Mouse (Mus musculus): ENCODE measurements around the gene Tbc1d1. TPM values are rescaled to one million over a fixed set of nuclear protein-coding genes. Genes with fewer than 3 reads are reported as not detected.
A peak's percentile ranks its signal among the peaks of the same experiment; 100 is the strongest.

Tbc1d1 gene
- polyA plus RNA-seq, 1 experiment from 2014 or later = 58.7 TPM

DNA sequence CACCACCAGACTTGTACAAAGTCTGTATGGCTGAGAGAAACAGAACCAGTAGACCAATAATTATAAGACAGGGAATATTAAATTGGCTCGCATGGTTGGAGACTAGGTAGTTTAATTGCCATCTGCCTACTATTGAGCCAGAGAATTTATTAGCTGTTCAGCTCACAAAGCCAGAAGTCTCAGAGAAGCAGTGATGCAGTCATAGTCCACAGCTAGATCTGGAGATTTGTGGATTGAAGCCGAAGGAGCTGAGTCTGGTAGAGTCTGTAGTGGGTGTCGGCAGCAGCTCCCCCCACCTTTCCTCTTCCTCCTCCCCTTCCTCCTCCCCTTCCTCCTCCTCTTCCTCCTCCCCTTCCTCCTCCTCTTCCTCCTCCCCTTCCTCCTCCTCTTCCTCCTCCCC is 184.3 kb downstream of the Tbc1d1 start:
- Histone ChIP-seq H3K4me2 (no peak overlapping the region), H3K27ac (ENCODE audit: low read depth) (no peak overlapping the region), H3K4me1 (ENCODE audit: insufficient read depth) (no peaks in the 10 kb centered on the region), H3K27me3 (ENCODE audit: insufficient read depth, low read length) (no peaks in the 10 kb centered on the region), H3K4me3 (ENCODE audit: low read depth, low read length) (no peak overlapping the region), H3K9me3 (ENCODE audit: low read depth, low read length) (no peaks in the 10 kb centered on the region), H3K9ac (no peak overlapping the region), H3K36me3 (ENCODE audit: insufficient read depth) (peaks cover 53% of the 10 kb centered on the region; the same call in 1 of the 2 replicates)
- no peak for ATAC-seq (ENCODE audit: insufficient read depth)
- 89% methylated on average over 3 of the region's 3 CpGs for WGBS
- TF ChIP-seq CTCF (IDR thresholded peaks at IDR 0.05; ENCODE audit: low read depth) = no peak
- no peak for DNase-seq

DNA sequence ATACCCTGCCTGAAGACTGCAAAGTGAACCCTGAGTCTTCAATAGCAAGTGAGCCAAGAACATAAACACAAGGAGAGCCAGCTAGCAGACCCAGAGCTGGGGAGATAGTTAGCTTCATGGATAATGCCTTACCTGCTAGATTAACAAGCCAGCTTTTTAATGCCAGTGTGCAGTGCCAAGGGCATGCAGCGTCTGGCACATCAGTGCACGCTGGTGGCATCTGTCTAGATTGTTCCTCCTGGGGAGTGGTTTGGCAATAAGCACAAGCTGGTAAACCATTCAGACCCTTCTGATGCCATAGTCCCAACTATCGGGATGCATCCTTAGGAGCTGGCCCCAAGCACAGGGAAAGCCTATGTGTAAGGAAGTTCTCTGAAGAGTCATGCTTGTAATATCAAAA is 185.6 kb downstream of the Tbc1d1 start:
- Histone ChIP-seq H3K27me3 (ENCODE audit: insufficient read depth, low read length) (no peaks in the 10 kb centered on the region), H3K27ac (ENCODE audit: low read depth) (no peak overlapping the region), H3K9ac (no peak overlapping the region), H3K9me3 (ENCODE audit: low read depth, low read length) (no peaks in the 10 kb centered on the region), H3K36me3 (ENCODE audit: insufficient read depth) (peaks cover 51% of the 10 kb centered on the region; the same call in 1 of the 2 replicates), H3K4me2 (no peak overlapping the region), H3K4me1 (ENCODE audit: insufficient read depth) (no peaks in the 10 kb centered on the region), H3K4me3 (ENCODE audit: low read depth, low read length) (no peak overlapping the region)
- ATAC-seq (ENCODE audit: insufficient read depth) = no peak
- no peak for DNase-seq
- no peak for TF ChIP-seq CTCF (IDR thresholded peaks at IDR 0.05; ENCODE audit: low read depth)
- 89% methylated on average over 3 of the region's 3 CpGs for WGBS

DNA sequence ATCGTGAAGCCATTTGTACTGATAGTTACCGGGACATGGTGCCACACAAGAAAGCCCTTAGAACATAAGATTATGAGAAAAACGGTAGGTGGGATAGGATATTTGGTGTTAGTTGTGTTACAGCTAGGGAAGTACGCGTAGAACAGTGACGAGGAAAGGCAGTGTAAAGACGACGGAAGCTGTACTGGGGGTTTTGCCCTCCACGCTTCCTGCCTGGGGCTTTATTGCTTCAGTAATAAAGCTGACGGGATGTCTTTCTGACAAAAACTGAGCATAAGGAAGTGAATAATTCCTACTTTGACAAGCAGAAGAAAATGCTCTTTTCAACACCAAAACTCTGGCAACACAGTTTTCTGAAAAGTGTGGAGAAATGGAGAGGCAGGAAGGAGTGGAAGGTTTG is 186.0 kb downstream of the Tbc1d1 start:
- Histone ChIP-seq H3K4me3 (ENCODE audit: low read depth, low read length) (no peak overlapping the region), H3K4me2 (no peak overlapping the region), H3K27ac (ENCODE audit: low read depth) (peak overlapping the region; percentile 30; the same call in 1 of the 2 replicates), H3K4me1 (ENCODE audit: insufficient read depth) (no peaks in the 10 kb centered on the region), H3K36me3 (ENCODE audit: insufficient read depth) (peaks cover 52% of the 10 kb centered on the region; the same call in 1 of the 2 replicates), H3K9ac (no peak overlapping the region), H3K9me3 (ENCODE audit: low read depth, low read length) (no peaks in the 10 kb centered on the region), H3K27me3 (ENCODE audit: insufficient read depth, low read length) (no peaks in the 10 kb centered on the region)
- TF ChIP-seq CTCF (IDR thresholded peaks at IDR 0.05; ENCODE audit: low read depth) = no peak
- 79% methylated on average over 10 of the region's 10 CpGs for WGBS
- ATAC-seq (ENCODE audit: insufficient read depth) (no peak), DNase-seq (no peak)

DNA sequence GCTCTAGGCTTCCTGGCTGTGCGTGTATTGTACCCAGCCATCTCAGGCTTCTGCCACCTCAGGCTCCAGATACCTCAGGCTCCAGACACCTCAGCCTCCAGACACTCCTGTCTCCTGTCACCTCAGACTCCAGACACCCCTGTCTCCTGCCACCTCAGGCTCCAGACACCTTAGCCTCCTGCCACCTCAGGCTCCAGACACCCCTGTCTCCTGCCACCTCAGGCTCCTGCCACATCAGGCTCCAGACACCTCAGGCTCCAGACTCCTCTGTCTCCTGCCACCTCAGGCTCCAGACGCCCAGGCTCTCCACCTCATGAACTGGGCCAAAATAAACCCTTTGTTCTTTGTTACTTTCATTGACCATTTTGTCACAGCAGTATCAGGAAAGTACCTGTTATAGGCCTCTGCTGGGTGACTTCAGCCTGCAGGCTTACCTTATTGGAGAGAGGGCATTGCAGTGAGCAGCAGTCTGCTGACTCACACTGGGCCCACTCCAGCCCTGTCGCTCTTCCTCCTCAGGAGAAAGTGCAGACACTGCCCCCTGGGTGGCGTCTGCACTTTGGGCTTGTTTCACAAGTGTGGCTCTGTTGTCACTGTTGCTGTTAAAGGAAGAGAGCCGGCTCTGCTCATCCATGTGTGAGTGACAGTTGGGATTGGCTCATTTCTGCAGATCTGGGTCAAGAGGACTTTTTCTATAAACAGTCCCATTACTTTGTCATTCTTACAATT is 188.0 kb downstream of the Tbc1d1 start:
- ATAC-seq (ENCODE audit: insufficient read depth) (peak; percentile 42), DNase-seq (peak; percentile 63)
- Histone ChIP-seq H3K4me3 (ENCODE audit: low read depth, low read length) (no peak overlapping the region), H3K9ac (no peak overlapping the region), H3K4me1 (ENCODE audit: insufficient read depth) (no peaks in the 10 kb centered on the region), H3K27me3 (ENCODE audit: insufficient read depth, low read length) (no peaks in the 10 kb centered on the region), H3K9me3 (ENCODE audit: low read depth, low read length) (no peaks in the 10 kb centered on the region), H3K36me3 (ENCODE audit: insufficient read depth) (peaks cover 62% of the 10 kb centered on the region; the same call in 1 of the 2 replicates), H3K4me2 (no peak overlapping the region), H3K27ac (ENCODE audit: low read depth) (peak overlapping the region; percentile 83)
- 34% methylated on average over 5 of the region's 5 CpGs for WGBS
- TF ChIP-seq CTCF (IDR thresholded peaks at IDR 0.05; ENCODE audit: low read depth) = peak; percentile 50

- ATAC-seq (ENCODE audit: insufficient read depth) = peak; percentile 79
- no peak overlapping the region for H3K4me3 ChIP-seq (ENCODE audit: low read depth, low read length)
- no peaks in the 10 kb centered on the region for H3K9me3 ChIP-seq (ENCODE audit: low read depth, low read length)
- peak; percentile 66 for DNase-seq
- H3K27me3 ChIP-seq (ENCODE audit: insufficient read depth, low read length) = no peaks in the 10 kb centered on the region
- no peak for TF ChIP-seq CTCF (IDR thresholded peaks at IDR 0.05; ENCODE audit: low read depth)
- H3K4me2 ChIP-seq = no peak overlapping the region
- H3K9ac ChIP-seq = no peak overlapping the region
- WGBS = 65% methylated on average over 16 of the region's 16 CpGs
- no peaks in the 10 kb centered on the region for H3K4me1 ChIP-seq (ENCODE audit: insufficient read depth)
- peaks cover 66% of the 10 kb centered on the region for H3K36me3 ChIP-seq (ENCODE audit: insufficient read depth)
- peak overlapping the region; percentile 83 for H3K27ac ChIP-seq (ENCODE audit: low read depth)
These were observed 189.2 kb downstream of the Tbc1d1 start for GRCm38 (mm10) chr5:64345181-64345735.

GRCm38 (mm10) chr5:64345761-64346160 is 189.7 kb downstream of the Tbc1d1 start:
- WGBS = 63% methylated on average over 7 of the region's 7 CpGs

DNA sequence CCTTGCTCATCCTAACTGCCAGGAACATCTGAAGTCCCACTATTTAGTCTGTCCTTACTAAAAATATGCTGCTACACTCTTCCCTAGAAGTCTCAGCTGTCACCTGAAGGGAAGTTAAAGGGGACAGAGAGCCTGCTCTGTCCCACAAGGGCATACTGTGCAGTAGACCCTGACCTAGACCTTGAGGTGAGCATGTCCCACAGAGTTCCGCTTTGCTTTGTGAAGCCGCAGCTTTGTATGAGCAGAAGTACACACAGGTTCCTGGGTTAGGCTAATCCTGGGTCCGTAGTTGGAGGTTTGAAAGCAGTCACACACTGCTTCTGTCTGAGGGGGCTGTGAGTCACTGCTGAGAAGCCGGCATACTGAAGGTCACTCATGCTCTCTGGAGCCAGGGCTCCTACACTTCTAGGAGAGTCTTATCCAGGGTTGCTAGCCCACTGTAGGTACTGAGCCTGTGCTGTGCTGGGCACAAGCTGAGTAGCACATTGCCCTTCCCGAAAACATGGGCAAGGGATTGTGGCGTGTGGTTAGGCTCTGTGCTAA is 190.3 kb downstream of the Tbc1d1 start:
- no peak for TF ChIP-seq CTCF (IDR thresholded peaks at IDR 0.05; ENCODE audit: low read depth)
- ATAC-seq (ENCODE audit: insufficient read depth) (no peak), DNase-seq (no peak)
- H3K36me3 ChIP-seq (ENCODE audit: insufficient read depth) = peaks cover 68% of the 10 kb centered on the region
- H3K9me3 ChIP-seq (ENCODE audit: low read depth, low read length) = no peaks in the 10 kb centered on the region
- no peak overlapping the region for H3K4me2 ChIP-seq
- H3K27me3 ChIP-seq (ENCODE audit: insufficient read depth, low read length) = no peaks in the 10 kb centered on the region
- no peak overlapping the region for H3K4me3 ChIP-seq (ENCODE audit: low read depth, low read length)
- no peaks in the 10 kb centered on the region for H3K4me1 ChIP-seq (ENCODE audit: insufficient read depth)
- 80% methylated on average over 6 of the region's 6 CpGs for WGBS
- no peak overlapping the region for H3K9ac ChIP-seq
- peak overlapping the region; percentile 80 for H3K27ac ChIP-seq (ENCODE audit: low read depth)

More at GRCm38 (mm10) chr5:64345761-64346160, 189.7 kb downstream of the Tbc1d1 start:
- Histone ChIP-seq H3K9me3 (ENCODE audit: low read depth, low read length) (no peaks in the 10 kb centered on the region), H3K9ac (no peak overlapping the region), H3K36me3 (ENCODE audit: insufficient read depth) (peaks cover 69% of the 10 kb centered on the region), H3K4me2 (no peak overlapping the region), H3K4me3 (ENCODE audit: low read depth, low read length) (no peak overlapping the region), H3K4me1 (ENCODE audit: insufficient read depth) (no peaks in the 10 kb centered on the region), H3K27ac (ENCODE audit: low read depth) (peak overlapping the region; percentile 83), H3K27me3 (ENCODE audit: insufficient read depth, low read length) (no peaks in the 10 kb centered on the region)
- ATAC-seq (ENCODE audit: insufficient read depth) = no peak
- no peak for TF ChIP-seq CTCF (IDR thresholded peaks at IDR 0.05; ENCODE audit: low read depth)
- DNase-seq = no peak
